8 mouse cellular contexts compared by ENCODE assay signal in the genomic region with DNA sequence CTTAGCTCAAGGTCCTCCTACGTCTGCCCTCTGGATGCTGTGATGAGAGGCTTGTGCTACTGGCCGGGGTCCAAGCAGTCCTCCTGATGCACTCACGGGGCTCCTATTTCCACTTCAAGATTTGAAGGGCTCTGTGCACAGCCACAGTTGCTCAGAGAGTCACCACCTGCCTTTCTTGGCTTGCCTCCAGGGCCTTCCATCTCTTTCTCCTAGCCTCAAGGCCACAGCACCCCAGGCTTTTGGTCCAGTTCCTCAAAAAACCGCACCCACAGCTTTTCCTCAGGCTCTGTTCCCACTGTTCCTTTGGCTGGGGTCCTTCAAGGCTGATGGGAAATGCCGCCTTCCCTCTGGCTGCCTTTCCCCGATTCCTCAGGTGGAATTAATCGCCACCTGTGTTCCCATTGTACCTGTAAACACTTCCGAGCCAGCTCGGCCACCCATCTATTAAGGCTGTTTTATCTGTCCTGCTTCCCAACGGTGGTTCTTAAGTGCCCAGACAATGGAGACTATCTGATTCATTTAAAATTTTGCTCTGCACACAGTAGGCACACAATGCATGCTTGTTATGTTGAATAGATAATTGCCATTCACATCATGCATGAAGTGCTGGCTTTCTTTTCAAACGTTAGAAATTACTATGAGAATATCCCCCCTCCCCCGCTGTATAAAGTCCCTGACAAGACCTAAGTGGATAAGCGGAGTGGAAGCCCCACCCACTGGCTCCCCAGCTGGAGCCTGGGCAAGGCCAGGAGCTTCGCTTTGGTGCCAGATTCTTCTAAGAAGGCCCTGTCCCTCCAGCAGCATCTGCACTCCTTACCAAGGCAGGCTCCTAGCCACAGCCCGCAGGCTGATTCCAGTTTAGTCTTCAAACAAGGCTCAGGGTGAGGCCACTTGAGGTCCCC. TPM values are rescaled to one million over a fixed set of nuclear protein-coding genes. Genes with fewer than 3 reads are reported as not detected.
A peak's percentile ranks its signal among the peaks of the same experiment; 100 is the strongest.
DNase-seq lines count a peak whose midpoint lies in the region; ATAC-seq and TF ChIP-seq lines count a peak whose summit lies in the region.

No protein-coding gene starts in this region.

- no peak overlapping the region for H3K4me3 ChIP-seq in heart, embryonic 12.5 days
- H3K4me3 ChIP-seq in lung, adult 2 months (replicated peaks; ENCODE audit: extremely low read depth, low read depth, low read length), result no peak overlapping the region
- H3K4me3 ChIP-seq in neural tube, embryonic 15.5 days (replicated peaks), result no peak overlapping the region

- DNase-seq in 3T3-L1 (ENCODE audit: low read depth, low spot score) (peak; percentile 35), R1 (ENCODE audit: low read depth, low spot score) (peak; percentile 69)
- DNase-seq in lung, adult 2 months, result peak; percentile 62
- peak; percentile 92 to 93 for DNase-seq in right cerebral cortex, postnatal 10 days (ENCODE audit: low spot score in 2 of 2)
- no peak for DNase-seq in kidney, adult 11 months

- H3K36me3 ChIP-seq in heart, embryonic 12.5 days, result no peaks in the 10 kb centered on the region
- no peaks in the 10 kb centered on the region for H3K36me3 ChIP-seq in neural tube, embryonic 15.5 days

- no peak overlapping the region for H3K9ac ChIP-seq in heart, embryonic 12.5 days
- H3K9ac ChIP-seq in neural tube, embryonic 15.5 days (replicated peaks), result no peak overlapping the region

- WGBS in heart, embryonic 12.5 days, result 31% methylated on average over 15 of the region's 15 CpGs
- 32% methylated on average over 15 of the region's 15 CpGs for WGBS in lung, adult 2 months
- WGBS in neural tube, embryonic 15.5 days, result 33% methylated on average over 15 of the region's 15 CpGs

- no peak for TF ChIP-seq CTCF in lung, adult 2 months (IDR thresholded peaks at IDR 0.05; ENCODE audit: insufficient read depth, low read length)

- peaks cover 46% of the 10 kb centered on the region for H3K4me1 ChIP-seq in heart, embryonic 12.5 days (replicated peaks)
- peaks cover 27% of the 10 kb centered on the region for H3K4me1 ChIP-seq in lung, adult 2 months (ENCODE audit: control insufficient read depth, insufficient read depth, low read length)
- H3K4me1 ChIP-seq in neural tube, embryonic 15.5 days, result peaks cover 24% of the 10 kb centered on the region

- peaks cover 18% of the 10 kb centered on the region; the same call in 1 of the 2 replicates for H3K27me3 ChIP-seq in heart, embryonic 12.5 days (replicated peaks)
- no peaks in the 10 kb centered on the region for H3K27me3 ChIP-seq in neural tube, embryonic 15.5 days (replicated peaks)

- H3K4me2 ChIP-seq in heart, embryonic 12.5 days, result no peak overlapping the region
- no peak overlapping the region for H3K4me2 ChIP-seq in neural tube, embryonic 15.5 days

- ATAC-seq in common myeloid progenitor, adult 5-6 weeks (replicated peaks; ENCODE audit: low read depth, poor library complexity, severe bottlenecking), result peak; percentile 33; the same call in 1 of the 2 replicates
- 0 out of 2 replicates have a peak, but pooled peaks have one; percentile 46 for ATAC-seq in heart, embryonic 12.5 days (ENCODE audit: insufficient number of reproducible peaks, low FRiP score)
- ATAC-seq in neural tube, embryonic 15.5 days (ENCODE audit: low FRiP score), result no peak

- no peak for TF ChIP-seq POLR2A in lung, adult 2 months (IDR thresholded peaks at IDR 0.05; ENCODE audit: borderline replicate concordance, extremely low read depth, low read depth, low read length)

- H3K9me3 ChIP-seq in heart, embryonic 12.5 days (replicated peaks), result no peaks in the 10 kb centered on the region
- H3K9me3 ChIP-seq in neural tube, embryonic 15.5 days (replicated peaks), result no peaks in the 10 kb centered on the region

- no peak overlapping the region for H3K27ac ChIP-seq in heart, embryonic 12.5 days (ENCODE audit: poor library complexity, severe bottlenecking)
- no peak overlapping the region for H3K27ac ChIP-seq in neural tube, embryonic 15.5 days (replicated peaks)

RNA-seq across cellular contexts. Expression of a gene that starts 36.5 kb away (rescaled TPM):
- 20.2 and 44.6 TPM in 2 replicates for total RNA-seq in common myeloid progenitor, adult 5-6 weeks (2017)
- polyA plus RNA-seq in heart, embryonic 12.5 days (2016; fragmentation: Nextera tagmentation; extraction: Ambion mirVana), result 13.7 and 16.8 TPM in 2 replicates
- polyA plus RNA-seq in lung, adult 2 months (2012; rRNA removed), result 89.9 and 99.7 TPM in 2 replicates
- polyA plus RNA-seq in neural tube, embryonic 15.5 days (2015; fragmentation: Nextera tagmentation; extraction: Ambion mirVana), result 16.9 and 19.7 TPM in 2 replicates
